In genomic region chr17:29678526-29678925, GRCm38 (mm10) we compare ENCODE assay signal across 12 mouse cellular contexts.
"Had no signal": no experiment of that assay in that cellular context is flagged by ENCODE, and none has a peak within 500 bp of the region (broad histone marks: within the 10 kb centered on the region; RNA-seq: fewer than 3 reads in every experiment).

No protein-coding gene starts in this region.

- H3K4me2 ChIP-seq: intestine, embryonic 15.5 days; liver, embryonic 12.5 days; neural tube, embryonic 12.5 days had no signal

- H3K9ac ChIP-seq: intestine, embryonic 15.5 days; liver, embryonic 12.5 days; neural tube, embryonic 12.5 days had no signal

- DNase-seq: kidney, adult 18-20 months; kidney, postnatal 14 days; midbrain, embryonic 14.5 days; right cerebral cortex, adult 18-20 months; right cerebral cortex, postnatal 25 days; thymus, adult 18-20 months; thymus, postnatal 25 days had no signal

- ATAC-seq: intestine, embryonic 15.5 days; liver, embryonic 12.5 days had no signal

- H3K9me3 ChIP-seq: intestine, embryonic 15.5 days; limb, embryonic 10.5 days; liver, embryonic 12.5 days; neural tube, embryonic 12.5 days had no signal

- H3K4me1 ChIP-seq: intestine, embryonic 15.5 days; limb, embryonic 10.5 days had no signal

- H3K4me3 ChIP-seq: intestine, embryonic 15.5 days; left cerebral cortex, adult 2 months; limb, embryonic 10.5 days; liver, embryonic 12.5 days; neural tube, embryonic 12.5 days had no signal

- H3K27me3 ChIP-seq: intestine, embryonic 15.5 days; liver, embryonic 12.5 days; neural tube, embryonic 12.5 days had no signal

- H3K27ac ChIP-seq: intestine, embryonic 15.5 days; left cerebral cortex, adult 2 months; limb, embryonic 10.5 days; liver, embryonic 12.5 days; neural tube, embryonic 12.5 days had no signal
